Mouse (Mus musculus) ES-Bruce4 (cell line): ENCODE data around the gene Wdr38. TPM values are rescaled to one million over a fixed set of nuclear protein-coding genes. Genes with fewer than 3 reads are reported as not detected.

Source experiments
- H3K27ac ChIP-seq: 2 replicates; pipeline ENCODE4 v1.5.1; 2012; ENCODE audit warnings: low read length, inconsistent platforms; ENCODE audit not compliant: insufficient read depth
- H3K27me3 ChIP-seq: 2 replicates; pipeline ENCODE4 v1.6.1; 2012; ENCODE audit warnings: mild to moderate bottlenecking, low read length, inconsistent platforms; ENCODE audit not compliant: control insufficient read depth, poor library complexity, insufficient read depth, severe bottlenecking
- H3K36me3 ChIP-seq: 2 replicates; pipeline ENCODE4 v1.6.1; 2012; ENCODE audit warnings: inconsistent platforms, mild to moderate bottlenecking, low read length, moderate library complexity; ENCODE audit not compliant: control insufficient read depth, poor library complexity, insufficient read depth, severe bottlenecking
- H3K4me1 ChIP-seq: one replicate; pipeline ENCODE4 v1.8.1; 2011; ENCODE audit warnings: low read length; ENCODE audit not compliant: control insufficient read depth, insufficient read depth
- H3K4me3 ChIP-seq: 2 replicates; pipeline ENCODE4 v1.5.1; 2011; ENCODE audit warnings: low read depth, mild to moderate bottlenecking, low read length
- H3K9ac ChIP-seq: 2 replicates; pipeline ENCODE4 v1.6.1; 2012; ENCODE audit warnings: low read depth, mild to moderate bottlenecking, inconsistent platforms; ENCODE audit not compliant: poor library complexity, severe bottlenecking
- H3K9me3 ChIP-seq: replicated peaks from 2 replicates; pipeline ENCODE4 v1.6.1; 2012; ENCODE audit warnings: mild to moderate bottlenecking, low read length, inconsistent platforms; ENCODE audit not compliant: control insufficient read depth, poor library complexity, insufficient read depth, severe bottlenecking
- CTCF ChIP-seq: IDR thresholded peaks from one replicate; pipeline ENCODE4 v1.8.1; 2011; ENCODE audit warnings: low read depth, low read length
- EP300 ChIP-seq: IDR thresholded peaks from 2 replicates; pipeline ENCODE4 v1.6.1; 2011; ENCODE audit warnings: low read depth, low read length; ENCODE audit not compliant: insufficient read depth
- POLR2A ChIP-seq: IDR thresholded peaks from one replicate; pipeline ENCODE4 v1.8.1; 2011; ENCODE audit warnings: low read length; ENCODE audit not compliant: insufficient read depth
- polyA plus RNA-seq: library from polyadenylated mRNA; stranded (reverse); fragments of >200 nt; gene quantifications from 2 replicates; pipeline ENCODE4 v1.2.4, GENCODE M21; 2011; ENCODE audit warnings: low read depth; ENCODE audit not compliant: missing spikeins, insufficient read depth, insufficient read length

The Wdr38 gene
- polyA plus RNA-seq, 1 experiment = 0.67 TPM

DNA sequence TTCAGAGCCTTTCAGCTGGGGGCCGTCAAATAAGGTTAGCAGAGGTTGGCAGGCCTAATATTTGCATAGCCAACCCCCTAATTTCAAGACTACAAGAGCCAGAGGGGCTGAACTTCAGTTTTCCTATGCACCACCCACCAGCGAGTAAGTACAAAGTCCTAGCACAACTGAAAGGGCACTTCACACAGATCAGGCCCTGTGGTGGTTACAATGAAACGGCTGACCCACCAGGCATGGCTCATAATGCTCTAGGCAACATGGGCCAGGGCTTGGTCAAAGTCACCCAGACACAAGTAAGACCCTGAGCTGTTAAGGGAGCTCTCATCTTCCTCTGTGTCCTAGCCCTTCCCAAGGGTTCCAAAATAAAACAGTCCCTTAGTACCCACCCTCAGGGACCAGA is 4.6 kb downstream of the Wdr38 start:
- H3K27me3 ChIP-seq = no peaks in the 10 kb centered on the region
- H3K4me3 ChIP-seq = no peak overlapping the region
- H3K9ac ChIP-seq = no peak overlapping the region
- TF ChIP-seq CTCF (no peak), POLR2A (no peak), EP300 (no peak)
- peaks cover 42% of the 10 kb centered on the region for H3K36me3 ChIP-seq
- peak overlapping the region; percentile 9; the same call in 1 of the 2 replicates for H3K27ac ChIP-seq
- no peaks in the 10 kb centered on the region for H3K9me3 ChIP-seq
- no peaks in the 10 kb centered on the region for H3K4me1 ChIP-seq

DNA sequence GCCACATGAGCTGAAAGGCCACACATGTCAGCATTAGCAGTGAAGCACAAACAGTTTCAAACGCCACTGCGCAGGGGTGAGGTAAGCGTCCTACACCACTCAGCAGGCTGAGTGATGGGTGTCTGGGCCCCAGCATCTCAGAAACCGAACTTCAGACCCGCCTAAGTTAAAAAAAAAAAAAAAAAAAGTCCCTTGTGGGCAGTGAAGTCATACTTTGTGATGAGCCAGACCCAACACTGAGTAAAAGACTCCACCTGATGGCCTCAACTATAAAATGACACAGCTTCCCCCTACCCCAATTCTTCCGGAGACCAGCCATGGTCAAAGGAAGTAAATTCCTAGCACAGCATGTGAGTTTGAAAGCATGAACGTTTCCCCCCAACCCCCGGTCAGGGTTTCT is 5.8 kb downstream of the Wdr38 start:
- TF ChIP-seq POLR2A (no peak), CTCF (no peak), EP300 (no peak)

DNA sequence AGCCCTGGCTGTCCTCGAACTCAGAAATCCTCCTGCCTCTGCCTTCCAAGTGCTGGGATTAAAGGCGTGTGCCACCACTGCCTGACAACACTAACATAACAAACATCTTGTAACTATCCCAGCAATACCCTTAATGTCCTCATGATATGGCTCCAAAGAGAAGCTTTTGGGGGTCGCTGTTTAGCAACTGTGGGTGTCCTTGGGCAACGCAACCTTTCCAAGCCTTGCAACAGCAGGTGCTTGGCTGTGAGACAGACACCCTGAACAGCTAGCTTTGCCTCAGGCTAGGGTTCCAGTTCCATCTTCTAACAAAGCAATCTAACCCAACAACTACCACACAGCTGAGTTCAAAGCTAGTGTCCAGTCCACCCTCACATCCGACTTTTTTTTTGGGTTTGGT is 6.2 kb downstream of the Wdr38 start:
- Histone ChIP-seq H3K4me1 (no peaks in the 10 kb centered on the region), H3K27ac (peak overlapping the region; percentile 0), H3K4me3 (peak overlapping the region; percentile 84), H3K27me3 (no peaks in the 10 kb centered on the region), H3K9ac (peak overlapping the region; percentile 71), H3K36me3 (peaks cover 42% of the 10 kb centered on the region), H3K9me3 (no peaks in the 10 kb centered on the region)
- TF ChIP-seq CTCF (no peak), POLR2A (no peak), EP300 (no peak)

More for the DNA sequence above, 5.8 kb downstream of the Wdr38 start:
- Histone ChIP-seq H3K27me3 (no peaks in the 10 kb centered on the region), H3K4me1 (no peaks in the 10 kb centered on the region), H3K36me3 (peaks cover 42% of the 10 kb centered on the region), H3K4me3 (peak overlapping the region; percentile 84), H3K9me3 (no peaks in the 10 kb centered on the region), H3K9ac (peak overlapping the region; percentile 71), H3K27ac (0 out of 2 replicates have a peak overlapping the region, but pooled peaks have one; percentile 5)

DNA sequence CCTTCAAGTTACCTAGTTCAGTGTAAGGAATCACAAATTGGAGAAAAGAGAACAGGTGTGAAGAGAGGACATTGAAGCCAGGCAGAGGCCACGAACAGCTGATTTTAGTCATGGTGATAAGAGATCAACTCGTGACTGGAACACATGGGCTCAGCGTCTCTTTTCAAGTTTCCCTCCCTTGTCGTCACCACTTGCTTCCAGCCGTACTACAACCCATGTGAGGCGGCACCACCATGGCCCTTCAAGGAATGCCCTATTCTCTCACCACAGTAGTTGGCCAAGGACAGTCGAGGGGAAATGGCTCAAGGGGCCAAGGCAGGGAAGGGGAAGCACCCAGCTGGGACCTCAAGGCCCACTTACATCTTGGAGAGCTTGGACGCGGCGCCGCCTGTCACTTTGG is 7.1 kb downstream of the Wdr38 start:
- Histone ChIP-seq H3K36me3 (peaks cover 42% of the 10 kb centered on the region), H3K4me1 (no peaks in the 10 kb centered on the region), H3K9ac (peak overlapping the region; percentile 71), H3K27ac (peak overlapping the region; percentile 0; the same call in 1 of the 2 replicates), H3K4me3 (peak overlapping the region; percentile 84), H3K27me3 (no peaks in the 10 kb centered on the region), H3K9me3 (no peaks in the 10 kb centered on the region)
- no peak for TF ChIP-seq POLR2A
- TF ChIP-seq CTCF = no peak
- TF ChIP-seq EP300 = no peak

DNA sequence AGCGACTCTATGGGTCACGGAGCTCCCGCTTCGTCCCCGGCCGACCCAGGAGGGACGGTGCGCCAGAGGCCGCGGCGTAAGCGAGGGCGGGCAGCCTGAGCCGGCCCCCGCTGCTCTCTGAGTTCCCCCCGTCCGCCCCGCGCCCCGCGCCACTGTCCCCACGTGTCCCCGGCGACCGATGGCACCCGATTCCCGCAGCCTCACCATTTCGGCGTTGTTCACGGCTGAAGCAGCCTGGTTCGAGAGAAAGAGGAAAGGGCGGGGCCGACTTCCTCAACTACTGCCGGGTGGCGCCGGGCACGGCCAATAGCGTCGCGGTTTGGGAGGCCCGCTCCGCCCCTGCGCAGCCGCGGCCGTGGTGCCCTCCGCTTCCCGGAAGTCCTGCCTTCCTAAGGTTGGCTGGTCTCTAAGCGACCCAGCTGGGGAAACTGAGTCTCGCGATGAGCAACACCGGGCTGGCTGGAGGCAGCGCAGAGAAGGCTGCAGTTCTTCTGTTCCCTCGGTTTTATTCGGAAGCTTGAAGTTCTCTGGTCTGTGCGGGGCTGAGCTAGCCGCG is 7.7 kb downstream of the Wdr38 start, which contains the start of gene Arpc5l:
Gene Arpc5l (plus strand): TSS at position 469 of the 556 bp plus-strand sequence.
- peak within 1 kb of the TSS; percentile 71 for H3K9ac ChIP-seq
- peaks cover 42% of the 10 kb centered on the region for H3K36me3 ChIP-seq
- H3K4me3 ChIP-seq = peak within 1 kb of the TSS; percentile 92
- TF ChIP-seq POLR2A (no peak), EP300 (no peak), CTCF (no peak)
- H3K27ac ChIP-seq = peak within 1 kb of the TSS; percentile 35
- H3K9me3 ChIP-seq = no peaks in the 10 kb centered on the region
- no peaks in the 10 kb centered on the region for H3K27me3 ChIP-seq
- H3K4me1 ChIP-seq = no peaks in the 10 kb centered on the region

DNA sequence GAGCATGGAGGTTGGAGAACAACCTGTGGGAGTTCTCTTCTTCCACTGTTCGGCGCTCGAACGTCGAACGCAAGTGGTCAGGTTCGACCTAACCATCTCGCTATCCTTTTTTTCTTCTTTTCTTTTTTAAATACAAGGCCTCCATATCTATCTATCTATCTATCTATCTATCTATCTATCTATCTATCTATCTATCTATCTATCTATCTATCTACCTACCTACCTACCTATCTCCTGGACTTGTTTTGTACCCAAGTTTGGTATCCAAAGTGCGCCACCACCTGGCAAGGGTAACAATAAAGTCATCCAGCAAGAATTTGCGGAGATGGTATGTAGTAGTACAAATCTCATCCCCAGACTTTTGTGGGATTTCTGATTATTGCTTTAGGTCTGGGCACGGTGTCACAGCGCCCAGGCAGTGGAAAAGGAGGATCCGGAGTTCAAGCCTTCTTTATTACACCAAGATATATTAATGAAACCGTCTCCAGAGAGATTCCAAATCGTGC is 8.4 kb downstream of the Wdr38 start, which contains the start of gene Rpl35:
Gene Rpl35 (minus strand): TSS at position 51 of the 506 bp plus-strand sequence.
- TF ChIP-seq POLR2A = no peak
- peak; percentile 1 for TF ChIP-seq CTCF
- Histone ChIP-seq H3K4me3 (peak within 1 kb of the TSS; percentile 92), H3K4me1 (no peaks in the 10 kb centered on the region), H3K9ac (peak within 1 kb of the TSS; percentile 71), H3K27me3 (no peaks in the 10 kb centered on the region), H3K36me3 (peaks cover 38% of the 10 kb centered on the region), H3K27ac (peak within 1 kb of the TSS; percentile 35), H3K9me3 (no peaks in the 10 kb centered on the region)
